Mouse (Mus musculus) myocyte (in vitro differentiated cells): ENCODE measurements around the gene Prnp. TPM values are rescaled to one million over a fixed set of nuclear protein-coding genes. Genes with fewer than 3 reads are reported as not detected.

Source experiments
- H3K27me3 ChIP-seq: one replicate; pipeline ENCODE4 v1.6.1; 2011; ENCODE audit not compliant: control insufficient read depth, insufficient read depth, insufficient read length
- H3K36me3 ChIP-seq: one replicate; pipeline ENCODE4 v1.6.1; 2011; ENCODE audit not compliant: control insufficient read depth, insufficient read depth
- H3K4me2 ChIP-seq: one replicate; pipeline ENCODE4 v1.6.1; 2011; ENCODE audit warnings: low read depth, control low read depth
- H3K4me3 ChIP-seq: one replicate; pipeline ENCODE4 v1.5.1; 2011; ENCODE audit warnings: mild to moderate bottlenecking, control low read depth, moderate library complexity
- H3K79me2 ChIP-seq: one replicate; pipeline ENCODE4 v1.6.1; 2011; ENCODE audit not compliant: control insufficient read depth, insufficient read depth
- H3ac ChIP-seq: one replicate; pipeline ENCODE4 v1.6.1; 2011; ENCODE audit not compliant: control insufficient read depth, insufficient read length
- CEBPB ChIP-seq: IDR thresholded peaks from 2 replicates; pipeline ENCODE4 v1.6.1; 2011; ENCODE audit warnings: mild to moderate bottlenecking, moderate library complexity; ENCODE audit not compliant: poor library complexity, insufficient read depth, severe bottlenecking
- E2F4 ChIP-seq: IDR thresholded peaks from one replicate; pipeline ENCODE4 v1.6.1; 2011; ENCODE audit warnings: mild to moderate bottlenecking, control low read depth, moderate library complexity; ENCODE audit not compliant: insufficient read depth
- MAX ChIP-seq: IDR thresholded peaks from one replicate; pipeline ENCODE4 v1.6.1; 2011; ENCODE audit warnings: low read depth, mild to moderate bottlenecking, control low read depth
- MYOD1 ChIP-seq, 3 experiments: IDR thresholded peaks; one replicate each; pipeline ENCODE4 v1.6.1; 2011; ENCODE audit warnings: control low read depth in 2 of 3, low read depth in 2 of 3, mild to moderate bottlenecking in 2 of 3, moderate library complexity in 1 of 3; ENCODE audit not compliant: insufficient read length in 2 of 3, control insufficient read depth in 1 of 3
- MYOG ChIP-seq, 3 experiments: IDR thresholded peaks; one replicate each; pipeline ENCODE4 v1.6.1; 2011; ENCODE audit warnings: control low read depth in 2 of 3, low read depth in 2 of 3, mild to moderate bottlenecking in 2 of 3; ENCODE audit not compliant: insufficient read length in 2 of 3, control insufficient read depth in 1 of 3, insufficient read depth in 1 of 3
- POLR2A ChIP-seq: IDR thresholded peaks from one replicate; pipeline ENCODE4 v1.6.1; 2011; ENCODE audit warnings: low read depth, mild to moderate bottlenecking, control low read depth, moderate library complexity; ENCODE audit not compliant: insufficient read length
- POLR2AphosphoS2 ChIP-seq: IDR thresholded peaks from one replicate; pipeline ENCODE4 v1.6.1; 2011; ENCODE audit warnings: low read depth, control low read depth; ENCODE audit not compliant: insufficient read length
- REST ChIP-seq: IDR thresholded peaks from one replicate; pipeline ENCODE4 v1.6.1; 2011; ENCODE audit warnings: mild to moderate bottlenecking, control low read depth, moderate library complexity; ENCODE audit not compliant: insufficient read depth, insufficient read length
- SRF ChIP-seq: IDR thresholded peaks from one replicate; pipeline ENCODE4 v1.6.1; 2011; ENCODE audit warnings: low read depth; ENCODE audit not compliant: control insufficient read depth, insufficient read length
- TCF12 ChIP-seq: IDR thresholded peaks from one replicate; pipeline ENCODE4 v1.6.1; 2011; ENCODE audit warnings: mild to moderate bottlenecking, control low read depth; ENCODE audit not compliant: poor library complexity, insufficient read depth, severe bottlenecking
- TCF3 ChIP-seq: IDR thresholded peaks from one replicate; pipeline ENCODE4 v1.6.1; 2011; ENCODE audit warnings: low read depth, control low read depth; ENCODE audit not compliant: insufficient read length
- USF1 ChIP-seq: IDR thresholded peaks from one replicate; pipeline ENCODE4 v1.6.1; 2011; ENCODE audit warnings: low read depth, mild to moderate bottlenecking, control low read depth, moderate library complexity
- polyA plus RNA-seq: library from polyadenylated mRNA; unstranded; fragments of >200 nt; fragmentation: generic; extraction: Trizol; gene quantifications from one replicate; pipeline ENCODE4 v1.2.1, GENCODE M21; 2012; ENCODE audit warnings: missing spikeins

The Prnp gene
- polyA plus RNA-seq, 1 experiment: 133 TPM

DNA sequence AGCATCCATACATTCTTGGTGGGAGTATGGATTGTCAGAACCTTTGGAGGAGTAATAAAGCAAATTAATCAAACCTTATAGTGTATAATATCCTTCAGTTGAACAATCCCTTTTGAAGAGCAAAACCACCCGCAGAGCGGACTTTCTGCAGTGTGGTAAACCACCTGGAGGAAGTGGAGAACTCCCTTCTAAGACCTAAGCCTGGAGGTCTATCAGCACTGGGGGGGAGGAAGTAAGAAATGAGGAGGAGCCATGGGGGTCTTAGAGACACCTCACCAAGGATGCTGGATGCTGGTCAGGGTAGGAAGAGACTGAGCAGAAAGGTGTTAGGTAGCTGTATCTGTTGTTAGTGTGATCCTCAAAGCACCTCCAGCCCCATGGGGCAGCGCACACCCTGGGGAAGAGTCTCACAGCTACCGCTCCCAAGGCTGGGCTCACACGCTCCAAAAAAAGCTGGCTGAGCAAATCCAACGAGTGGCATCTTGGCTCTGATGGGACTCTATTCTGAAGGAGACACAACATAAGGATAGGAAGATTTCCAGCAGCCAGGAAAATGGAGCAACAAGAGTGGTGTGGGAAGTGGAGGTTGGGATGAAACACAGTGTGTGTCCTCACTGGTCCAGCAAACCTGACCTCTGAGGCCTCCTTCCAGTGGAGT, 23.1 kb upstream of the Prnp start:
- H3K36me3 ChIP-seq: no peaks in the 10 kb centered on the region
- H3K4me2 ChIP-seq: no peak overlapping the region
- H3ac ChIP-seq: no peak overlapping the region
- H3K27me3 ChIP-seq: no peaks in the 10 kb centered on the region
- H3K79me2 ChIP-seq: no peaks in the 10 kb centered on the region
- TF ChIP-seq CEBPB (no peak), USF1 (no peak), TCF3 (no peak), POLR2A (no peak), MAX (no peak), E2F4 (no peak), REST (no peak), MYOG (IDR thresholded peaks at IDR 0.05; ENCODE audit: control insufficient read depth in 1 of 3, insufficient read depth in 1 of 3, insufficient read length in 2 of 3, low read depth in 2 of 3) (no peak), SRF (no peak), MYOD1 (IDR thresholded peaks at IDR 0.05; ENCODE audit: control insufficient read depth in 1 of 3, insufficient read length in 2 of 3, low read depth in 2 of 3) (no peak), TCF12 (no peak)
- no peak overlapping the region for H3K4me3 ChIP-seq

DNA sequence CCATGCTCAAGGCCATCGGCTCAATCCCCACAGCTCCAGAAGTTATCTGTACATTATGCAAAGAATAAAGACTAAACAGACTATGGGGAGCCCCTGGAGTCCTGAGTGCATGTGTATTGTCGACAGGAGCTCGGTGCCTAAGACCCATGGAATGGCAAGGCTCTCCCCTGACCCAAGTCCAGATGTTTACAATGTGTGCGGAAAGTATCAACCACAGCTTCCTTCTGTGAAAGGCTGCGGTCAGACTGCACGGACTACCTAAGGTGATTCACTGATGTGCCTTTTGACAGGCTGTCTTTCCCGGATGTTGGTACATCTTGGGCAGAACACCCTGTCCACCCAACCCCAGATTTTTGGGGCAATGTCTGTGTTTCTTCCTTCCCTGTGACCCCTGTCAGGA, 21.5 kb upstream of the Prnp start:
- no peak overlapping the region for H3ac ChIP-seq
- H3K36me3 ChIP-seq: no peaks in the 10 kb centered on the region
- H3K79me2 ChIP-seq: no peaks in the 10 kb centered on the region
- TF ChIP-seq SRF: no peak
- TF ChIP-seq E2F4: no peak
- no peak for TF ChIP-seq POLR2AphosphoS2
- no peak for TF ChIP-seq USF1
- no peak for TF ChIP-seq TCF12
- no peak for TF ChIP-seq MYOD1 (IDR thresholded peaks at IDR 0.05; ENCODE audit: control insufficient read depth in 1 of 3, insufficient read length in 2 of 3, low read depth in 2 of 3)
- TF ChIP-seq MYOG (IDR thresholded peaks at IDR 0.05; ENCODE audit: control insufficient read depth in 1 of 3, insufficient read depth in 1 of 3, insufficient read length in 2 of 3, low read depth in 2 of 3): no peak
- no peak for TF ChIP-seq TCF3
- no peak for TF ChIP-seq CEBPB
- no peak for TF ChIP-seq MAX
- TF ChIP-seq POLR2A: no peak
- TF ChIP-seq REST: no peak
- H3K27me3 ChIP-seq: no peaks in the 10 kb centered on the region
- H3K4me2 ChIP-seq: no peak overlapping the region
- H3K4me3 ChIP-seq: no peak overlapping the region

DNA sequence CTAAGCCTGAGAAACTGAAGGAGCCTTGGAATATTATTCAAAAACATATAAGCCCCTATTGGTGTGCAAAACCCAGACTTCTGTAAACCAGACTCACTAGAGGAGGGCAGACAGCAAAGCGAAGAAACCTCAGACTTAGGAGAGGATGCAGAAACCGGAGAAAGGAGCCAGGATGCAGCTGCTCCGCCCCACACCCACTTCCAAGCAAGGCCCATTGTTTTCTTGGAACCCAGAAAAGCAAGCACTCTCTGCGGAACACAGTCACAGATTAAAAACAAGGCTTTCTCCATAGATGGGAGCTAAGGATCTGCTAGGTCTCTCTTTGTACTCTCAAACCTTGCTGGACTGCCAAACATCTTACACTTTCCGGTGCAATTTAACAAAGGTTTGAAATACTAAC, 17.2 kb upstream of the Prnp start:
- H3K36me3 ChIP-seq: no peaks in the 10 kb centered on the region
- H3K79me2 ChIP-seq: no peaks in the 10 kb centered on the region
- no peak overlapping the region for H3ac ChIP-seq
- no peak overlapping the region for H3K4me3 ChIP-seq
- TF ChIP-seq MYOD1 (IDR thresholded peaks at IDR 0.05; ENCODE audit: control insufficient read depth in 1 of 3, insufficient read length in 2 of 3, low read depth in 2 of 3) (peak in 1 of 3 experiments; percentile 23), REST (no peak)
- H3K4me2 ChIP-seq: no peak overlapping the region
- no peaks in the 10 kb centered on the region for H3K27me3 ChIP-seq

DNA sequence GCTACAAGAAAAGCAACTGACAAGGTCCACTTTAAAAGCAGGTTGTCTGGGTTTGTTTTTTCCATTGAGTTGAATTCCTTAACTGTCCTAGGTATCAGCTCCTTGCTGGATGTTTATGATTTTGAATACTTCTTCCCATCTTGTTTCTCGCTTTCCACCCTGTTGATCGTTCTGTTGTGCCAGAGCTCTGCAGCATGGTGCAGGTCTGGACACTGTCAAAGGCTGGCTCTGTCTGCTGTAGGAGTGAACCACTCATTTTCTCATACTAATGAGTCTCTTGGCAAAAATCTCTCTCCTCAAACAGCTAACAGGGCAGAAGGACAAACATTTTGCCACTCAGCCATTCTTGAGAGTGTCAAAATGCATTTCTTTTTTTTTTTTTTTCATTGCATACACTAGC, 14.6 kb upstream of the Prnp start:
- Histone ChIP-seq H3ac (no peak overlapping the region), H3K27me3 (no peaks in the 10 kb centered on the region), H3K79me2 (no peaks in the 10 kb centered on the region), H3K4me3 (no peak overlapping the region), H3K4me2 (no peak overlapping the region), H3K36me3 (no peaks in the 10 kb centered on the region)
- no peak for TF ChIP-seq POLR2A
- TF ChIP-seq E2F4: no peak
- TF ChIP-seq USF1: no peak
- TF ChIP-seq MAX: no peak
- no peak for TF ChIP-seq REST
- TF ChIP-seq POLR2AphosphoS2: no peak
- no peak for TF ChIP-seq MYOD1 (IDR thresholded peaks at IDR 0.05; ENCODE audit: control insufficient read depth in 1 of 3, insufficient read length in 2 of 3, low read depth in 2 of 3)
- TF ChIP-seq CEBPB: no peak
- no peak for TF ChIP-seq MYOG (IDR thresholded peaks at IDR 0.05; ENCODE audit: control insufficient read depth in 1 of 3, insufficient read depth in 1 of 3, insufficient read length in 2 of 3, low read depth in 2 of 3)
- TF ChIP-seq TCF12: no peak
- TF ChIP-seq SRF: no peak
- no peak for TF ChIP-seq TCF3

DNA sequence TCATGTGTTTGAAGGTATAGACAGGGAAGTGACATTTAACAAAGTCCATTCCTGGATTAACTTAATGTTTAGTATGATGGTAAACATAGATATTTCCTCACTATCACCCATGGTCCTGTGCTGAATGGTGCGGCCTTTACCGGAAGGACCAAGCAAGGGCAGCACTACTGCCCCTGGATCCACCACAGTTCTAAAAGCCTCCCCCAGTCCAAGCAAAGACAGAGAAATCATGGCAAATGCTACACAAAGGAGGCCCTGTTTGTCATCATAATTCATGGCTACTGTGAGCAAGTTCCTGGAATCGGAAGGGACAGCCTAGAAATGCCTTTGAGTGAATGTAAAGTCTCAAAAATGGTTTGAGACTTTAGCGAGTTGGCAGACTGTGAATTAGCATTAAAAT, 13.7 kb upstream of the Prnp start:
- H3K79me2 ChIP-seq: no peaks in the 10 kb centered on the region
- H3K4me2 ChIP-seq: no peak overlapping the region
- H3K4me3 ChIP-seq: no peak overlapping the region
- H3K27me3 ChIP-seq: no peaks in the 10 kb centered on the region
- H3K36me3 ChIP-seq: no peaks in the 10 kb centered on the region
- TF ChIP-seq SRF: no peak
- no peak overlapping the region for H3ac ChIP-seq
